Mouse (Mus musculus) intestine, embryonic 16.5 days (tissue): ENCODE data around the gene Psg23. TPM values are rescaled to one million over a fixed set of nuclear protein-coding genes. Genes with fewer than 3 reads are reported as not detected.
A peak's percentile ranks its signal among the peaks of the same experiment; 100 is the strongest.
"Not testable (repeated sequence)": the region's sequence is repeated elsewhere in the genome, so short reads cannot be mapped to it uniquely, and the experiment has no call there.

Source experiments
- ATAC-seq: fragments of 200-750 bp; cut with Nextera tagmentation; 2 replicates; pipeline ENCODE4 v1.8.0; 2017; ENCODE audit warnings: moderate TSS enrichment, moderate library complexity
- H3K27ac ChIP-seq: fragments of 300-500 bp; sonication (generic); 2 replicates; pipeline ENCODE4 v1.5.1; 2014; ENCODE audit warnings: mild to moderate bottlenecking, low read length
- H3K27me3 ChIP-seq: fragments of 300-500 bp; sonication (generic); replicated peaks from 2 replicates; pipeline ENCODE4 v1.6.1; 2014; ENCODE audit warnings: low read length, control low read depth, mixed read lengths; ENCODE audit not compliant: control insufficient read depth, insufficient read depth
- H3K36me3 ChIP-seq: fragments of 300-500 bp; sonication (generic); 2 replicates; pipeline ENCODE4 v1.6.1; 2014; ENCODE audit warnings: low read length, control low read depth; ENCODE audit not compliant: control insufficient read depth, insufficient read depth
- H3K4me1 ChIP-seq: fragments of 300-500 bp; sonication (generic); 2 replicates; pipeline ENCODE4 v1.6.1; 2014; ENCODE audit warnings: low read length, control low read depth, mixed read lengths; ENCODE audit not compliant: control insufficient read depth, insufficient read depth
- H3K4me2 ChIP-seq: fragments of 300-500 bp; sonication (generic); 2 replicates; pipeline ENCODE4 v1.6.1; 2014; ENCODE audit warnings: low read depth, low read length, control low read depth
- H3K4me3 ChIP-seq: fragments of 300-500 bp; sonication (generic); 2 replicates; pipeline ENCODE4 v1.5.1; 2014; ENCODE audit warnings: mild to moderate bottlenecking, low read length
- H3K9ac ChIP-seq: fragments of 300-500 bp; sonication (generic); 2 replicates; pipeline ENCODE4 v1.6.1; 2014; ENCODE audit warnings: low read depth, low read length
- H3K9me3 ChIP-seq: fragments of 300-500 bp; sonication (generic); 2 replicates; pipeline ENCODE4 v1.6.1; 2016; ENCODE audit warnings: low read length, control low read depth; ENCODE audit not compliant: control insufficient read depth
- WGBS: fragments of 180-500 bp; shearing (Covaris S2); extraction: QIAGEN DNeasy Blood & Tissue Kit; methylation state at CpG from one replicate; pipeline ENCODE4 v1.1.7; 2014; 5-methylcytosine and 5-hydroxymethylcytosine counted together
- polyA plus RNA-seq: library from polyadenylated mRNA; unstranded; fragments of >200 nt; fragmentation: Nextera tagmentation; extraction: Ambion mirVana; gene quantifications from 2 replicates; pipeline ENCODE4 v1.2.1, GENCODE M21; 2015

The Psg23 gene
- polyA plus RNA-seq = not detected in 2 replicates

DNA sequence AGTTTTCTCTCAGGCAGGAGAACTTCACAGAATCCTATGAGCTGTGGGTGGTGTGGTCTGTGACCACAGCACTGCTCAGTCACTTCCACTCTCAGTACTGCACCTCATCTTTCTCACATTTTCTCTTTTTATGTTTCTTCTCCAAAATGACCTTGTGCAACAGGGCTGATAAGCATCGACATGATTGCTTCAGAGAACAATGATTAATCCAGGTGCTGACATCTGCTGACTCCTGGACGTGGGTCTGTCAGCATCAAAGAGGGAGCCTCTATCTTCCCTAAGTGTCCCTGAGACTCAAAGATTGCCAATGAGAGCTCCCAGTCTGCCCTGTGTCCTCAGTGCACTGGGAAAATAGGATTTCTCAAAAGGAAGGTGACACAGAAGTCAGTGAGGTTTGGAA lies at the start of gene Psg23:
TSS of gene Psg23 (minus strand) at position 101 of the 400 bp plus-strand sequence.
- H3K4me1 ChIP-seq, H3K27me3 ChIP-seq, H3K9me3 ChIP-seq, H3K9ac ChIP-seq, H3K4me2 ChIP-seq, H3K36me3 ChIP-seq, H3K4me3 ChIP-seq, H3K27ac ChIP-seq, ATAC-seq: not testable (repeated sequence)
- 73% methylated on average over 1 of the region's 2 CpGs for WGBS

DNA sequence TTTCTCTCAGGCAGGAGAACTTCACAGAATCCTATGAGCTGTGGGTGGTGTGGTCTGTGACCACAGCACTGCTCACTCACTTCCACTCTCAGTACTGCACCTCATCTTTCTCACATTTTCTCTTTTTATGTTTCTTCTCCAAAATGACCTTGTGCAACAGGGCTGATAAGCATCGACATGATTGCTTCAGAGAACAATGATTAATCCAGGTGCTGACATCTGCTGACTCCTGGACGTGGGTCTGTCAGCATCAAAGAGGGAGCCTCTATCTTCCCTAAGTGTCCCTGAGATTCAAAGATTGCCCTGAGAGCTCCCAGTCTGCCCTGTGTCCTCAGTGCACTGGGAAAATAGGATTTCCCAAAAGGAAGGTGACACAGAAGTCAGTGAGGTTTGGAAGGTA lies 40.3 kb upstream of the Psg23 start, which contains the start of gene Psg21:
TSS of gene Psg21 (minus strand) at position 101 of the 400 bp plus-strand sequence.
- not testable (repeated sequence) for H3K9ac ChIP-seq, H3K27ac ChIP-seq, H3K36me3 ChIP-seq, ATAC-seq, H3K4me3 ChIP-seq, H3K27me3 ChIP-seq, H3K4me2 ChIP-seq, H3K9me3 ChIP-seq, H3K4me1 ChIP-seq
- 50% methylated on average over 1 of the region's 2 CpGs for WGBS

DNA sequence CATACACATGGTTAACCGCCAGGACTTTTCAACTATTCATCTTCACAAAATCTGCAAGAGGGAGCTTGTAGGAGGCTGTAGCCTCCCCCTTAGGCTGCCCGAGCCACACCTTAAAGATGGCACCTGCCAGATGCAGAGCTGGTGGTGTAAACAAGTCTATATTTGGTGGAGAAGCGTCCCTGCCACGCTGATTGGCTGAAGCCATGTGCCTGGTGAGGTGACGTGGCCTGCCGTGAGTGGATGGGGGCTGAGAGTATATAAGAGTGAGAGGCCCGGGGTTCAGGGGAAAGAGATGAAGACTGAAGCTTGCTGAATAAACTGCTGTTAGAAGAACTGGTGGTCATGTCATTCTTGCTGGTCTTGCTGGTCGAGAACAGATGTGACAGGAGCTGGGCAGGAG lies 10.6 kb upstream of the Psg23 start:
- not testable (repeated sequence) for H3K36me3 ChIP-seq, H3K27ac ChIP-seq, H3K4me2 ChIP-seq, H3K9ac ChIP-seq, H3K9me3 ChIP-seq, H3K4me1 ChIP-seq, ATAC-seq, H3K27me3 ChIP-seq, H3K4me3 ChIP-seq
- WGBS = 78% methylated on average over 8 of the region's 8 CpGs

DNA sequence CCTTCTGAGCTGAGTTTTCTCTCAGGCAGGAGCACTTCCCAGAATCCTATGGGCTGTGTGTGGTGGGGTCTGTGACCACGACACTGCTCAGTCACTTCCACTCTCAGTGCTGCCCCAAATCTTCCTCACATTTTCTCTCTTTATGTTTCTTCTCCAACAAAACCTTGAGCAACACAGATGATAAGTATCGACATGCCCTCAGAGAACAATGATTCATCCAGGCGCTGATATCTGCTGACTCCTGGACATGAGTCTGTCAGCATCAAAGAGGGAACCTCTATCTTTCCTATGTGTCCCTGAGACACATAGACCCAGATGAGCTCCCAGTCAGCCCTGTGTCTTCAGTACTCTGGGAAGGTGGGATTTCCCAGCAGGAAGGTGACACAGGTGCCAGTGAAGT lies 49.1 kb downstream of the Psg23 start, which contains the start of gene Psg27:
TSS of gene Psg27 (minus strand) at position 101 of the 400 bp plus-strand sequence.
- no peak within 1 kb of the TSS for H3K27ac ChIP-seq
- WGBS = 80% methylated on average over 3 of the region's 3 CpGs
- H3K4me2 ChIP-seq = no peak within 1 kb of the TSS
- no peak within 1 kb of the TSS for H3K9ac ChIP-seq
- ATAC-seq = no peak
- H3K4me1 ChIP-seq = no peaks in the 10 kb centered on the region
- no peaks in the 10 kb centered on the region for H3K36me3 ChIP-seq
- H3K27me3 ChIP-seq = no peaks in the 10 kb centered on the region
- no peaks in the 10 kb centered on the region for H3K9me3 ChIP-seq
- H3K4me3 ChIP-seq = no peak within 1 kb of the TSS

DNA sequence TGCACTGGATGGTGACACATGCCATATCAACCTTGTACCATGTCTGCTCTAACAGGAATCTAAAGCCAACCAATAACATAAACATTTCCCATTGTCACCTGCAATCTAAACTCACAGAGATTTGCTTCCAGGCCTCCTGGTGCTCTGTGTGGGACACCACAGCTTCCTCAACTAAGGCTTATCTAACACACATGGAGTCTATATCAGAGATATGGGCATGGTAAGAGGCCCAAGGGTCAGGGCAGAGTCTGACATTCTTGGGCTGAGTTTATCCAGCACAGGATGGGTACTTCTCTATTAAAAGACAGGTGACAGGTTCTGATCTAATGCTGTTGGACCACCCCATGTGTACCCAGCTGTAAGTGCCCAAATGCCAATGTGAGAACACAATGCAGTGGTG lies 56.5 kb downstream of the Psg23 start:
- H3K4me3 ChIP-seq = no peak overlapping the region
- H3K9ac ChIP-seq = no peak overlapping the region
- no peaks in the 10 kb centered on the region for H3K27me3 ChIP-seq
- H3K4me2 ChIP-seq = no peak overlapping the region
- ATAC-seq = peak; percentile 64; the same call in 1 of the 2 replicates
- H3K27ac ChIP-seq = no peak overlapping the region
- no peaks in the 10 kb centered on the region for H3K9me3 ChIP-seq
- H3K4me1 ChIP-seq = no peaks in the 10 kb centered on the region
- no peaks in the 10 kb centered on the region for H3K36me3 ChIP-seq

Other genes with a start within 250 kb of the Psg23 start
- gene Psg28, start 184.5 kb downstream of the Psg23 start, polyA plus RNA-seq = not detected in 2 replicates
- not detected in 2 replicates for gene Psg26, start 132.3 kb downstream of the Psg23 start, polyA plus RNA-seq
- 0.04 and 0.11 TPM in 2 replicates for gene Psg25, start 84.2 kb downstream of the Psg23 start, polyA plus RNA-seq
- not detected in 2 replicates for gene Psg27, start 49.2 kb downstream of the Psg23 start, polyA plus RNA-seq
- not detected in 2 replicates for gene Psg21, start 40.2 kb upstream of the Psg23 start, polyA plus RNA-seq
- gene Psg20, start 69.7 kb upstream of the Psg23 start, polyA plus RNA-seq = not detected in 2 replicates
- gene Psg22, start 101.6 kb upstream of the Psg23 start, polyA plus RNA-seq = not detected in 2 replicates
- gene Psg19, start 182.0 kb upstream of the Psg23 start, polyA plus RNA-seq = not detected in 2 replicates
- gene Psg17, start 205.1 kb upstream of the Psg23 start, polyA plus RNA-seq = 0.06 and 0.09 TPM in 2 replicates
- 1.1 and 1.3 TPM in 2 replicates for gene Mill2, start 223.5 kb upstream of the Psg23 start, polyA plus RNA-seq